Mouse (Mus musculus): ENCODE measurements around the gene Ccn1.

Gene Ccn1

DNA sequence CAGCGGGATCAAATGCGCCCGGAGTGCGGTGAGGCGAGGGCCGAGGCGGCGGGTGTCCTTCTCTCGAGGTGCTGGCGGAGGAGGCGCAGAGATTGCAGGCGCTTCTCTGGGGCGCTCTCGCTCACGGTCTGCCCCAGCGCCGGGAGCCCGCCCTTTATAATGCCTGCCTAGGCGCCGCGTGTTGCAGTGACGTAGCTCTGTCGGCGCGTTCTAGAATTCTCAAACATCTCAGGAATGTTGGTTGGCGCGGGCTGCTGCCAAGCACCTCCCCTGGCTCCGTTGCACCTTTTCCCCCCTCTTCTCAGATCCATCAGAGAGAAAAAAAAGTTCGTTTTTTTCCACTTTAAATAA is at the start of gene Ccn1:
Ccn1 (minus strand) TSS at position 130 of the 351 bp plus-strand sequence.
- peak; percentile 58 to 80 for DNase-seq (ENCODE audit: low spot score in 2 of 2)

DNA sequence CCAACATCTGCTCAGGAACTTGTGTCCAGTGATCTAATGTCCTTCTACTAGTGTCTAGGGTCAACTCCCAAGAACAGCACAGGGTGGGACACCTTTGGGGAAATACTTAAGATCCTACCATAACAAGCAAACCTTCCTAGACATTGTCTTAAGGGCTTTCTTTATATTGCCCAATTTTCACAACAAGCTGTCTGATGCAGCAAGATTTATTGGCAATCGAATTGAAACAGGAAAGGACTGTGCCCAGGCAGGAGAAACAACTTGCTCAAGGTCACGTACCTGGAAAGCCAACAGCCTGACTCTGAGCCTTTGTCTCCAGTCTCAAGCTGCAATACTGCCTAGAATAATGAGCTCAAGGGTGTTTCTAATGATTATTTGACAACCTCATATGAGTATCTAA is 43.6 kb upstream of the Ccn1 start:
- DNase-seq (ENCODE audit: low spot score in 2 of 2) = no peak

DNA sequence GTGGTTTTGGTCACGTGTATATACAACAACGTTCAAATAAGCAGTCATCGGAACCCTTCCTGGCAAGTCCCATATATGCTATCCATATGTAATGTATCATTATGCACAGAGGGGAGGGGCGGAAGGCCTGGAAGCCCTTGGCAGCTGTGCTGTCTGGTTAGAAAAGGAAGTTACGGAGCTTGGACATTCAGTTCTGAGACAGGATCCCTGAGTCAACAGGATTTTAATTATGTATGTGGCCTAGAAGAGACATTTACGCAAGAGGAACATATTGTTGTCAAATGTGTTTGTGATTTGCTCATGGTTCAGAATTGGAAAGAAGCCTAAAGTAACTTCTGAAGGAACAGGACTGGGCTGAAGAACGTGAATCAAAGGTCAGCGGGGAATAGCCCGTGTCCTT is 42.3 kb upstream of the Ccn1 start:
- no peak for DNase-seq (ENCODE audit: low spot score in 2 of 2)

DNA sequence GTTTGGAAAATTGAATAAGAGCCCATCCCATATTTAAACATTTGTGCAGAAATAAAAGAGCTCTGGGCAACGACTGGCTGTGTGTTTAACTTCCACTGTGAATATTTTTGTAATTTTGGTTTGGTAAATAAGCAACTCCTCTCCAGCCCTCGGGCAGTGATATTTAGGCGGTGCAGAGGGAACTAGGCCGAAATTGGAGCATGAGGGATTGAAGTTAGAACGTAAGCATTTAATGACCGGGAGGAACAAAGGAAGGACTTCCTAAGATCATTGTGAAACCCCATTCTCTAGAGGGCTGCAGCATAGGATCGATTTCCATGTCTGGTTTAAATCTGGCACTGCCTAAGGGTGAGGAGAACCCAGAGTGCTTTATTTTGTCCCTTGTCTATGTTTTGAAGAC is 41.6 kb upstream of the Ccn1 start:
- no peak for DNase-seq (ENCODE audit: low spot score in 2 of 2)

DNA sequence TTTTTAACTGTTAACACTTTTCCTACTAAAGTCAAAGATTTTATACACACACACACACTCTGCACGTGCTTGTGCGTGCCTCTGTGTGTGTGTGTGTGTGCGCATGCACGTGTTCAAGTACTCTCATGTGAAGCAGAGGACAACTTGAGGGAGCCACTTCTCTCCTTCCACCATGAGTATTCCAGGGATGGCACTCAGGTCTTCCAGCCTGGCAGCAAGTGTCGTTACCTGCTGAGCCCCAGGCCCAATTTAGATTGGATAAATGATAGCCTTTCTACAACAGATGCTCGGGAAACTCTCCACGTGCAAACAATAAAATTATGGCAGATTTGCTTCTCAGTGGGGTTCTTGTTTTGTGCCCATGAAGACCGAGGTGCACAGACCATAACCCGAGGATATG is 39.5 kb upstream of the Ccn1 start:
- no peak for DNase-seq (ENCODE audit: low spot score in 2 of 2)

DNA sequence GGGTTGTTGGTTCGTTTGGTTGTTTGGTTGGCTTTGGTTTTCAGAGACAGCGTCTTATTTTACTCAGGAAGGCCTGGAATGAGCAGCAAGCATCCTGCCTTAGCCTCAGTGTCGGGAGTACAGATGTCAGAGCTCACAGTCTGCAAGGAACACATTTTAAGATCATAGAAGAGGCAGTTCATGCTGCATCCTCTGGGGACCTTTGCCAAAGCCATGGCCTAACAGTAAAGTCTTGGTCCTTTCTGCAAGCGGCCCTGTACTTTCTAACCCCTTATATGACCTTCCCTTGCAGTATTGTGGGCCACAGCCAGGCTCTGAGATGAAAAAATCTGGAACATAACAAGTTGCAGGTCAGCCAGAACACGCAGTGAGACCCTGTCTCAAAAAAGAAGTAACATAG is 38.1 kb upstream of the Ccn1 start:
- no peak for DNase-seq (ENCODE audit: low spot score in 2 of 2)

DNA sequence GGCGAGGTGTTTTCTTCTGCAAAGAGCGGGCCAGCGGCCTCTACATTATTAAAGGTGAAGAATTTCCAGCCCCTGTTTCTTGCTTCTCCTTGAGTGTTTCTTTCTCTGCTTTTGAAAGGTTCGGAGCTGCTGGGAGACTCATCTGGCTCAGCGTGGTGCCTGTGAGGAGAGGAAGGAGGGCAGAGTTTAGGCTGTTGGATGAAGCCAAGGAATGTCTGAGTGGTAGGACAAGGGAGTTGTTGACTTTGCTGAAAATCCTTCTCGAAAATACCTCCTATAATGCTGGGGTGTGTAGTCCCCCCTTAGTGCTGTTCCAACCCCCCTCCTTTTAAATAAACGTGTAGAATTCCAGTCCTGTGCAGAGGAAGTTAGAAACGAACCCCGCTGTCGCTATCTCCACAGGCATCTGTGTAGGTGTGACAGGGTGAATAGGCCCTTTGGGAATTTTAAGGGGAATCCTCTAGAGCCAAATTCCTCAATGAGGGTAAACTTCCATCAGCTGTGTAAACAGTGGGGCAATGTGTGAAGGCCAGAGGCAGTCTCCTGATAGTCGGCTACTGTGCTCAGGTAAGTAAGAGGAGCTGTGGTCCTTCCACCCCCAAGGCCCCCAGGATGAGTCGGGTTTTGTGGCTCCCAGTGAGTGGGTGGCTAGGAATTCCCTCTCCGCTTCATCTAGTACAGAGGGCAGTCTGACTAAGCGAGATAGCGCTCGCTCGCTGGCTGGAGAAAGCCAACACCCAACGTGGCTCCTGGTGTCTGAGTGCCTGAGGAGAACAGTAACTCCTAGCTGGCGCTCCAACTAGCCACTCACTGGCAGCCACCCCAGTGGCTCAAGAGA is 35.0 kb upstream of the Ccn1 start:
- DNase-seq (ENCODE audit: low spot score in 2 of 2) = peak in 1 of 2 experiments; percentile 20

DNA sequence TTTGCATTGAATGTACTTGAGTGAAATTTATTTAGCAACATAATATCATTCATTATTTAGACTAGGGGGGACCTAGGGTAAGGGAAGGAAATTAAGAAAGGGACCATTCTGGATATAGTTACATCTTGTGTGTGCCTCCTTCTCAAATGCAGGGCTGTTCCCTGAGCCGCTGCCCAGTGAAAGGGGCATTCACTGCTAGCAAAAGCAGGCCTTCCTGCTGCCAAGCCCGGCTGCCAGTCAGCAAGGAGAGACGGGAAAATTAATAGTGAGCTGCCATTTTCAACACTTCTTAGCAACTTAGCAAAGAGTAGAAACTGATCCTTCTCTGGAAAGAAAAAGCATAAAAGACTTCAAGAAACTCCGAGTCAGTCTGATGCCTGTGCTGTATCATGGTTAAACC is 34.4 kb upstream of the Ccn1 start:
- DNase-seq (ENCODE audit: low spot score in 2 of 2) = no peak

DNA sequence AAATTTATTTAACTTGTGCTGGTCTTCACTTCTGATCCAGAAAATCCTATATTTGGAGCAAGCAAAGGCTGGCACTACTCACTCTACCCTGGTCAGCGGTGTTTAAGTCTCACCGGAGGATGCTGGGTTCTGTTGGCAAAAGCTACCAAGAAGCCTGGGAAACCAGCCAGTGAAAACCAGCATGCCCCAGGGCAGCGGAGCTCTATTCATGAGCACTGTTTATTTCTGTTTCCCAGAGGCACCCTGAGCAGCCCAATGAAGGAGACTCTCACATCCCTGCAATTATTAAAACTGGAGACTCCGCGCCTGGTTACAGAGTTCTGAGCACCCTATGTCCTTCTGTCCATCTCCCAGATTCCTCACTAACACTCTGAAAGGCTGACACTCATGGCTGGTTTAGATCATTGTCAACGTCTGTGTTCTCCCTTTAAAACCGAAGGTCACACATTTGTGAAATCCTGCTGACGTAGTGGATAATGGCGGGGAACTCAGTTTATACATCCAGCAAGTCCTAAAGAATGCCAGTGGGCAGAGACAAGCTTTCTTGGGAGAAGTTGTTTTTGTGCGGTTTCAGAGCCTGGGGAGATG is 31.7 kb upstream of the Ccn1 start:
- DNase-seq (ENCODE audit: low spot score in 2 of 2) = no peak

DNA sequence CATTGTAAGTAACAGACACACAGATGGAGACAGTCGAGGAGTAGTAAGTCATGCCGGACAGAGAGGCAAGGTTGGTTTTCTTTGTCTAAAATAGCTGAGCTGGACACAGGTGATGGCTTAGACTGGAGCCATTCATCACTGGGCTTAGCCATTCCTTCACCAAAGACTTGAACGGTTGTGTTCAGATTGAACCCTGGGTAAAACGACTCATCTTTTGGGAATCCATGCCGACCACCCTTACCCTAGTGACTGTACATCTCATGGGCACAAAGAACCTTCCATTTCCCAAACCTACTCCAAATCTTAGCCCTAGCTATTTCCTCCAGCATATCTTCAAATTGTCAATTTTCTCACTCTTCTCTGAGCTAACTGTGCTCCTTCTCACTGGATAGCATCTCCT is 30.9 kb upstream of the Ccn1 start:
- no peak for DNase-seq (ENCODE audit: low spot score in 2 of 2)

DNA sequence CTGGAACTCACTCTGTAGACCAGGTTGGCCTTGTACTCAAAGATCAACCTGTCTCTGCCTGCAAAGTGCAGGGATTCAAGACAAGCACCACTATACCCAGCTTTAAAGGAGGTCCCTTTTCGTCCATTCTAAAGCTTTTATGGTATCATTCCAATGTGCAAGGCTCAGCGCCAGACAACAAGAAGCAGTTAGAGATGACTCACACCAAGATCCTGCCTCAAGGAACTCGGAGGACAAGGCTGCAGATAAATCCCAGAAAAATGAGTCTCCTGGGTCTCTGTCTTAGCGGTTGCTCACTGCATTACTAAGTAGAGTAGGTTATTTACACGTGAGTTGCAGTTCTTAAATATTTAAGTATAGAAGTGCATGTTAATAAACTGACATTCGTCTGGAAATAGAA is 26.4 kb upstream of the Ccn1 start:
- DNase-seq (ENCODE audit: low spot score in 2 of 2) = no peak

DNA sequence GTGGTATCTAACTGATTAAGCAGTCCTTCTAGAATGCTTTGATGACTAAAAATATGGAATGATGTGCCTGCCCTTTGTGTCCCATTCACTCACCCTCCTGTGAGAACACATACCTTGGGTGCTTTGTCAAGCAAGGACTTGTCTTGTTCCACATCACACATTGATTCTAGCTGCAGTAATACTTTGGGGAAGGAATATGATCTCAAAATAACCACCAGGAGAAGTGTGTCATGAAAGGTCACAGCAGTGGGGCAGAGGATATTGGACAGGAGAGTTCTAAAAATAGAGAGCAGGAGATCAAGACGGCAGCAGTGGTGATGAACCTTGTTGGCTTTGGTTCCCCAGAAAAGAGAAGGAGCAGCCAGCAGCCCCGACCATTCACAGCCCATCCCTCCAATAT is 25.0 kb upstream of the Ccn1 start:
- DNase-seq (ENCODE audit: low spot score in 2 of 2) = no peak

DNA sequence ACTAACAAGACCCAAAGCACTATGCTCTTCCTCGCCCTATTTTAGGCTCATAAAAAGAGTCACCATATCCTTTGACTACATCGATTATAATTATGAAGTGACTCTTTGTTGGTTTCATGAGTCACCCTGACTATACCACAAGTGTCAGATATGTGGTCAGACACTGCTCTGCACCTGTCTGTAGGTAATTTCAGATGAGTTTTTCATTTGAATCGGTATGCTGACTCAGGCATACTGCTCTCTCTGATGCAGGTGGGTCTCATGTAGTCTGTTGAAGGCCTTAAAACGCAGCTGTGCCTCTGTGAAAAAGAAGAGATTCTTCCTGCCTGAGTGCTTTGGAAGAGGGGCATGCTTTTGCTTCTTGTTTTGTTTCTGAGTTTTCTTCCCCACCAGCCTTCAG is 16.6 kb upstream of the Ccn1 start:
- no peak for DNase-seq (ENCODE audit: low spot score in 2 of 2)

DNA sequence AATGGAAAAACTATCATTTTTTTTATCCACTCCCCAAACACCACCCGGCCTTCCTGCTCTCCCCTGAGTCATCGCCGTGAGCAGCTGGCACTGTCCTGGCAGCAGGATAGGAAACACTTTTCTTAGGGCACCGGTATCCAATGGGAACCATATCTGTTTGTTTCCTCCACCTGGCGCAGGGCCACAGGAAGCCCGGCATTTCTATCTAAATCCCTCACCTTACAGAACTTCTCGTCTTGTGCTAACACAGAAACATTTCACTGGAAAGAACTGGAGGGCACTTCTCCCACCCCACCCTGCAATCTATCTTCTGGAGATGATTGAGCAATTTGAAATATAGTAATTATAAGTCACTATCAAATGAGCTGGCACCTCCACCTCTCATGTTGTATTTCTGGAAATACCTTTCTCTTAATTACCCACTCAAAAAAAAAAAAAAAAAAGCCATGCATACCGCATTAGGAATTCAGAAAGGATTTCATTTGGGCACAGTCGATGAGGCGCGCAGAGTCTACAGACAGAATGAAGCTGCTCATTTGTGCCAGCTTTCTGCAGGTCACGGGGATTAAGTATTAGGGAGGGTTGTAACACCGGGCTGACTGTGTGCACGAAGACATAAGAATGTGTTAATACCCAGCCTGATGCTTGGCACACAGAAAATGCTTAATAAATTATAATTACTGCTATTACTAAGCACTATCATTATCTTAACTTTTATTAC is 7.4 kb upstream of the Ccn1 start:
- no peak for DNase-seq (ENCODE audit: low spot score in 2 of 2)

DNA sequence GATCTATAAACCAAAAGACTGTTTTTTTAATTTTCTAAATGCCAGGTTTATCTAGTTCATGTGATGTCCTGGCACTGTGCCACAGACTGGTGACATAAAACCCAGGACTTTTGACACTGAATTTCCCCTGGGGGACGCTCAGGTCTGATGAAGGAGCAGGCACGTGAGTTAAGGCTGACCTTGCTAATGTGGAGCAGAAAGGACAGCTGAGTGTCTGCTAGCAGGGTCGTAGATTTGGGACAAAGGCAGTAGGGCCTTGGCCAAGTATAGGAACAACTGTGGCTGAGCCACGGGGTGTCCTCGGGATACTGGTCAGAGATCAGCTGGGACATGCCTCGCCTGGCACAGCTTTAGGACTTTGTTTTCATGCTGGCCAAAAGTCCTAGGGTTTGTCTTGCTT is 5.2 kb upstream of the Ccn1 start:
- no peak for DNase-seq (ENCODE audit: low spot score in 2 of 2)

DNA sequence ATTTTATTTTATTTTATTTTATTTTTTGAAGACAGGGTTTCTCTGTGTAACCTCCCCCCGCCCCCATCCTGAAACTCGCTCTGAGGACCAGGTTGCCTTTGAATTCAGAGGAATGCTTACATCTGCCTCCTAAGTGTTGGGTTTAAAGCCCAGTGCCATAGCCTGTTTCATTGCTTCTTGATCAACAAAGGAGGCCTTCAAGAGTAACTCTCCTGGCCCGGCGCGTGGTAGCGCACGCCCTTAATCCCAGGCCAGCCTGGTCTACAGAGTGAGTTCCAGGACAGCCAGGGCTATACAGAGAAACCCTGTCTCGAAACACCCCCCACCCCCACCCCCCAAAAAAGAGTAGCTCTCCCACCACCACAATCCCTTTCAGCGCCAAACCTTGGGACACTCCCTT is 4.2 kb upstream of the Ccn1 start:
- no peak for DNase-seq (ENCODE audit: low spot score in 2 of 2)

DNA sequence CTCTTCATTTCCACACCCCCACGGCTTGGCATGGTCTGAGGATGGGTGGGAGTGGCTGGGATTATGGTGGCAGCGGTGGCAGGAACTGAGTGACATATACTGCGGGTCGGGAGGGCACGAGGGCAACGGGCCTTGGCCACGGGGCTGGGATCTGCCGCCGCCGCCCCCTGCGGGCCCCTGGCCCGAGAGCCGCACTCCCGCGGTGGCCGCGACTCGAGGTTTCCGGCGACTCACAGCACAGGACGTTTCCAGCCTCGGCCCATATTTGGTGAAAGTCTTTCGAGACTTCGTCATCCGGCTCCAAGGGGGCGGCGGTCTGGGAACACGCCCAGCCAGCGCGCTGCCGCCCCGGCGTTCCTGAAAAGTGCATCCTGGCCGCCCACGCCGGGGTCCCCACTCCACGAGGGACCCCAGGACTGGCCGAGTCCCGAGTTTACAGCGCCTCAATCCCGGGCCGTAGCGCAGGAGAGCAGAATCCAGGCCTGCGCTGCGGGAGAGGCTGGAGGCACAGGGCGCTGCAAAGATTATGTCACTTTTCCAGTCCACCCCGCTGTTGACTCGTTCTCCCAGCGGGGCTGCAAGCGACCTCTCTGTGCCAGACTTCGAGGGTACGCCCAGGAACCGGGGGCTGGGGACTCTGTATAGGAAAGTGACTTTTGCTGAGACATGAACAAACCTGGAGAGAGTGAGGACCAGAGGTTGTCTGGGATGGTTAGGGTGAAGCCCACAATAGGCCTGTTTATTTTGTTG is 3.6 kb upstream of the Ccn1 start:
- peak; percentile 54 to 74 for DNase-seq (ENCODE audit: low spot score in 2 of 2)

DNA sequence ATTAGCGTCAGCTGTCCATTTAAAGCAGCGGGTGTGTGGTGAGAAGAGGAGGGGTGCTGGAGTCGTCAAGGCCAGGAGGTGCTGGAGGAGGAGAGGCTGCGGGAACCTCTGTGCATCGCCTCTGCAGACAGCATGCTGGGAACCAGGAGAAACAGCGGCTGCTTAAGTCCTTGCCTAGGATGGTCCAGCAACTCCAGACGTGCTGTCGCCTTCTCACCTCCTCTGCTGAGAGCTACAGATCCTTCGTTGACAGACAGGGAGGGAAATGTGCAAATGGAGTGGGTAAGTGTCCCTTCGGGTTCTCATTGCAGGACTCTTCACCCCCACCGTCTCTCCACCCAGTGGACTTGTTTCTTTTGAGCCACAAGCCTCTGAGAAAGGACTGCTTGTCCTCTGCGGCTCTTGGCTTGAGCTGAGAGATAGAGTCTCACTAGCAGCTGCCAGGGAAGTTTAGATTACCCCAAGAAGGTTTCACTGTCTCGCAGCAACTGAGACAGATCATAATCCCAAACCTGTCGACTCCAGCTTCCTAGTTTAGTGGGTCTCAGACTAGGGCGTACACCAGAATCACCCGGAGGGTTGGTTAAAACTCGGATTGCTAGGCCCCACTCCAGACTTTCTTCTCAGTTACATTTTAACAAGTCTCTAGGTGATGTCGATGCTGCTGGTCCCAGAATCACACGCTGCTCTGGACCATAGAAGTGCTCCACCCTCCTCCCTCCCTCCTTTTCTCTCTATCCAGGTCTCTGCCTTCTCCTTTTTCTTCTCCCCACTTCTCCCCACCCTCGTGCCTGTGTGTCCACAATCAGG is 2.7 kb upstream of the Ccn1 start:
- DNase-seq (ENCODE audit: low spot score in 2 of 2) = no peak

DNA sequence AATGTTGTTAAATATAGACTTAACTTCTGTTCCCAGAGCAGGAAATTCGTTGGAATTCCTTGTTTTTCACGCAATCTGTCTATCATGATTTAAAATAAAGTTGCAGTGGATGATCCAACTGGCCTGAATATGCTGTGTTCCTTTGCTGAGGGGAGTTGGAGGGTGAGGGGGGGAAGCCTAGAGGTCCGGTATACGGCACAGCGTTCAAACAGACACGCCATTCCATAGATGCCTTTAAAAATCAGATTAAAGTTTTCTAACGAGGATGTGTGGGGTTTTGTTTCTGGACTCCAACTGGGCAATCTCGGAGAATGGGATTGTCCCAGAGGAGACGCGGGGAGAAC is 2.2 kb upstream of the Ccn1 start:
- DNase-seq (ENCODE audit: low spot score in 2 of 2) = no peak

DNA sequence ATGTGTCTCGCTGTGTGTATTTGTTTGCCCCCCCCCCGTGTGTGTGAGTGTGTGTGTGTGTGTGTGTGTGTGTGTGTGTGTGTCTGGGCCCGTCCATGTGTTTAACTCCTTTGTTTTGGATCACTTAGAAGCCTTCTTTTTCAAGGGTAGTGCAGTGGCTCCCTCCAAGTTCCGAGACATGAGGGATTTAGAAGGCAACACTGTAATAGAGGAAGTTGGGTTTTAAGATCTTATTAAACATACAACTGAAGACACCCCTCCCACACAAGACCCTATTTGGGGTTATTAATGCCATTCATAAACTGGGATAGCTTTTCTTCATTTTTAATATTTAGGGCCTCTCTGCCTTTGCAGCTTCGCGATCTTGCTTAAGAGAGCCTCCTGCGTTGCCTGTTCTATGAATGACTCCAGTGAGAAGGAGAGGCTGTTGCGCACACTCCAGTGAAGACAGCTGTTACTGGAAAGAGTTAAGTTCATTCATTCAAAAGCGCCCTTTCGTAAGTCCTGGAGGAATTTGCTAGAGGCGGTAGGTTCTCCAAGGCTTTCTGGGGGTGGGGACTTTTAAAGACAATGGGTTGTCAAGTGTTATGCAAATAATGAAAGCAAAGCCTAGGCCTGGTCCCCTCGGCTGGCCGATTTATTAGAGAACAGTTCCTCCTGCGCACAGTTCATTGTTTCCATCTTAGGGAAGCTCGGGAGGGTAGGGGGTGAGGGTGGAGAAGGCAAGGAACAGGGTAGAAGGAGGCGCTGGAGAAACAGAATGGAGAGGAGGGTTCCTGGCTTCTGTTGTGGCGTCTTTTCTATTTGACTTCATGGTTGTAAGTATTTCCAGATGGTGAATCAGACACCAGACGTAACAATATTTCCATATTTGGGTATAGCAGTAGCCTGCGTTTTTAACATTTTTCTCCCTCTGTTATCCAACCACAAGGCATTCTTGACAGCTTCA is 1.5 kb upstream of the Ccn1 start:
- DNase-seq (ENCODE audit: low spot score in 2 of 2) = no peak
